Mouse (Mus musculus) forebrain, embryonic 14.5 days (tissue): ENCODE data around the gene Plekha7. TPM values are rescaled to one million over a fixed set of nuclear protein-coding genes. Genes with fewer than 3 reads are reported as not detected.

Source experiments
- ATAC-seq: fragments of 200-750 bp; cut with Nextera tagmentation; 2 replicates; pipeline ENCODE4 v1.8.0; 2017; ENCODE audit warnings: mild to moderate bottlenecking, moderate library complexity
- DNase-seq: peaks from one replicate; pipeline ENCODE4 v3.0.0-alpha.2; 2015; ENCODE audit warnings: low spot score
- H3K27ac ChIP-seq: fragments of 300-500 bp; sonication (generic); 2 replicates; pipeline ENCODE4 v1.5.1; 2014; ENCODE audit warnings: low read depth, mild to moderate bottlenecking, control low read depth, low read length, moderate library complexity
- H3K27me3 ChIP-seq: fragments of 300-500 bp; sonication (generic); replicated peaks from 2 replicates; pipeline ENCODE4 v1.6.1; 2014; ENCODE audit warnings: low read length, control low read depth, mixed read lengths; ENCODE audit not compliant: control insufficient read depth, insufficient read depth
- H3K36me3 ChIP-seq: fragments of 300-500 bp; sonication (generic); 2 replicates; pipeline ENCODE4 v1.6.1; 2014; ENCODE audit warnings: low read length, control low read depth; ENCODE audit not compliant: control insufficient read depth, insufficient read depth
- H3K4me1 ChIP-seq: fragments of 300-500 bp; sonication (generic); 2 replicates; pipeline ENCODE4 v1.6.1; 2014; ENCODE audit warnings: antibody characterized with exemption, low read length, control low read depth; ENCODE audit not compliant: control insufficient read depth, insufficient read depth
- H3K4me2 ChIP-seq: fragments of 300-500 bp; sonication (generic); 2 replicates; pipeline ENCODE4 v1.6.1; 2014; ENCODE audit warnings: mild to moderate bottlenecking, control low read depth, low read length
- H3K4me3 ChIP-seq: fragments of 300-500 bp; sonication (generic); 2 replicates; pipeline ENCODE4 v1.5.1; 2014; ENCODE audit warnings: low read depth, low read length, control low read depth
- H3K9ac ChIP-seq: fragments of 300-500 bp; sonication (generic); 2 replicates; pipeline ENCODE4 v1.6.1; 2014; ENCODE audit warnings: mild to moderate bottlenecking, low read length, control low read depth, moderate library complexity
- H3K9me3 ChIP-seq: fragments of 300-500 bp; sonication (generic); replicated peaks from 2 replicates; pipeline ENCODE4 v1.6.1; 2016; ENCODE audit warnings: low read length, control low read depth, mixed read lengths; ENCODE audit not compliant: control insufficient read depth
- WGBS: fragments of 180-500 bp; shearing (Covaris S2); extraction: QIAGEN DNeasy Blood & Tissue Kit; methylation state at CpG from one replicate; pipeline ENCODE4 v1.1.7; 2014; 5-methylcytosine and 5-hydroxymethylcytosine counted together
- polyA plus RNA-seq: library from polyadenylated mRNA; unstranded; fragments of >200 nt; fragmentation: Nextera tagmentation; extraction: Ambion mirVana; gene quantifications from 2 replicates; pipeline ENCODE4 v1.2.1, GENCODE M21; 2014

The Plekha7 gene
- polyA plus RNA-seq, 1 experiment from 2014 or later: 3.1 TPM

- WGBS: 55% methylated on average over 8 of the region's 8 CpGs
- Histone ChIP-seq H3K9me3 (no peaks in the 10 kb centered on the region), H3K4me1 (peaks cover 1% of the 10 kb centered on the region; the same call in 1 of the 2 replicates), H3K27ac (no peak overlapping the region), H3K9ac (no peak overlapping the region), H3K4me3 (no peak overlapping the region), H3K4me2 (no peak overlapping the region), H3K27me3 (no peaks in the 10 kb centered on the region), H3K36me3 (no peaks in the 10 kb centered on the region)
- DNase-seq: no peak
- ATAC-seq: no peak
These were observed 111.0 kb downstream of the Plekha7 start for GRCm38 (mm10) chr7:116196974-116197679.

GRCm38 (mm10) chr7:116194996-116195395 lies 113.2 kb downstream of the Plekha7 start:
- no peaks in the 10 kb centered on the region for H3K27me3 ChIP-seq
- H3K4me2 ChIP-seq: no peak overlapping the region
- H3K9me3 ChIP-seq: no peaks in the 10 kb centered on the region
- 93% methylated on average over 7 of the region's 7 CpGs for WGBS
- H3K9ac ChIP-seq: no peak overlapping the region
- DNase-seq (no peak), ATAC-seq (no peak)
- no peak overlapping the region for H3K4me3 ChIP-seq
- H3K36me3 ChIP-seq: no peaks in the 10 kb centered on the region
- H3K4me1 ChIP-seq: peaks cover 11% of the 10 kb centered on the region
- no peak overlapping the region for H3K27ac ChIP-seq

- H3K4me2 ChIP-seq: no peak overlapping the region
- H3K9me3 ChIP-seq: no peaks in the 10 kb centered on the region
- no peaks in the 10 kb centered on the region for H3K27me3 ChIP-seq
- 84% methylated on average over 7 of the region's 7 CpGs for WGBS
- DNase-seq (no peak), ATAC-seq (no peak)
- H3K4me1 ChIP-seq: peaks cover 14% of the 10 kb centered on the region
- H3K9ac ChIP-seq: no peak overlapping the region
- no peaks in the 10 kb centered on the region for H3K36me3 ChIP-seq
- H3K4me3 ChIP-seq: no peak overlapping the region
- H3K27ac ChIP-seq: no peak overlapping the region
These were observed 115.2 kb downstream of the Plekha7 start for GRCm38 (mm10) chr7:116192966-116193365.

- WGBS: 76% methylated on average over 4 of the region's 4 CpGs
- Histone ChIP-seq H3K27me3 (no peaks in the 10 kb centered on the region), H3K9me3 (no peaks in the 10 kb centered on the region), H3K4me1 (peaks cover 14% of the 10 kb centered on the region), H3K9ac (no peak overlapping the region), H3K4me3 (no peak overlapping the region), H3K36me3 (no peaks in the 10 kb centered on the region), H3K4me2 (no peak overlapping the region), H3K27ac (no peak overlapping the region)
- DNase-seq (no peak), ATAC-seq (no peak)
These were observed 116.0 kb downstream of the Plekha7 start for GRCm38 (mm10) chr7:116192096-116192595.

GRCm38 (mm10) chr7:116191138-116191537 lies 117.0 kb downstream of the Plekha7 start:
- Histone ChIP-seq H3K27ac (0 out of 2 replicates have a peak overlapping the region, but pooled peaks have one; percentile 27), H3K4me2 (no peak overlapping the region), H3K27me3 (no peaks in the 10 kb centered on the region), H3K4me1 (peaks cover 16% of the 10 kb centered on the region), H3K9ac (no peak overlapping the region), H3K9me3 (no peaks in the 10 kb centered on the region), H3K4me3 (no peak overlapping the region), H3K36me3 (no peaks in the 10 kb centered on the region)
- WGBS: 16% methylated on average over 3 of the region's 3 CpGs
- DNase-seq: peak; percentile 69
- peak; percentile 81 for ATAC-seq

- WGBS: 45% methylated on average over 9 of the region's 9 CpGs
- Histone ChIP-seq H3K9ac (no peak overlapping the region), H3K27me3 (no peaks in the 10 kb centered on the region), H3K36me3 (no peaks in the 10 kb centered on the region), H3K4me2 (no peak overlapping the region), H3K27ac (no peak overlapping the region), H3K9me3 (no peaks in the 10 kb centered on the region), H3K4me1 (peaks cover 29% of the 10 kb centered on the region), H3K4me3 (no peak overlapping the region)
- DNase-seq (peak; percentile 34), ATAC-seq (0 out of 2 replicates have a peak, but pooled peaks have one; percentile 19)
These were observed 118.5 kb downstream of the Plekha7 start for GRCm38 (mm10) chr7:116189708-116190107.

GRCm38 (mm10) chr7:116188391-116188790 lies 119.8 kb downstream of the Plekha7 start:
- Histone ChIP-seq H3K4me2 (no peak overlapping the region), H3K27ac (no peak overlapping the region), H3K27me3 (no peaks in the 10 kb centered on the region), H3K4me3 (no peak overlapping the region), H3K9ac (no peak overlapping the region), H3K36me3 (no peaks in the 10 kb centered on the region), H3K4me1 (peaks cover 39% of the 10 kb centered on the region), H3K9me3 (no peaks in the 10 kb centered on the region)
- ATAC-seq (no peak), DNase-seq (no peak)
- 97% methylated on average over 5 of the region's 5 CpGs for WGBS

- Histone ChIP-seq H3K36me3 (no peaks in the 10 kb centered on the region), H3K4me3 (no peak overlapping the region), H3K9me3 (no peaks in the 10 kb centered on the region), H3K27ac (no peak overlapping the region), H3K4me2 (no peak overlapping the region), H3K4me1 (peaks cover 39% of the 10 kb centered on the region), H3K27me3 (no peaks in the 10 kb centered on the region), H3K9ac (no peak overlapping the region)
- WGBS: 87% methylated on average over 3 of the region's 3 CpGs
- no peak for ATAC-seq
- no peak for DNase-seq
These were observed 120.7 kb downstream of the Plekha7 start for GRCm38 (mm10) chr7:116187521-116187920.

GRCm38 (mm10) chr7:116186847-116187246 lies 121.3 kb downstream of the Plekha7 start:
- peak; percentile 36 for DNase-seq
- WGBS: 90% methylated on average over 1 of the region's 1 CpGs
- peaks cover 39% of the 10 kb centered on the region for H3K4me1 ChIP-seq

More at GRCm38 (mm10) chr7:116186847-116187246, 121.3 kb downstream of the Plekha7 start:
- no peak for ATAC-seq
- Histone ChIP-seq H3K9me3 (no peaks in the 10 kb centered on the region), H3K4me3 (no peak overlapping the region), H3K9ac (no peak overlapping the region), H3K36me3 (no peaks in the 10 kb centered on the region), H3K4me2 (no peak overlapping the region), H3K27ac (no peak overlapping the region), H3K27me3 (no peaks in the 10 kb centered on the region)
